Mouse (Mus musculus) forebrain, embryonic 14.5 days (tissue): ENCODE data around the gene Haus7. TPM values are rescaled to one million over a fixed set of nuclear protein-coding genes. Genes with fewer than 3 reads are reported as not detected.
"Not testable (repeated sequence)": the region's sequence is repeated elsewhere in the genome, so short reads cannot be mapped to it uniquely, and the experiment has no call there.

Experiments
- ATAC-seq: fragments of 200-750 bp; cut with Nextera tagmentation; 2 replicates; pipeline ENCODE4 v1.8.0; 2017; ENCODE audit warnings: mild to moderate bottlenecking, moderate library complexity
- DNase-seq: peaks from one replicate; pipeline ENCODE4 v3.0.0-alpha.2; 2015; ENCODE audit warnings: low spot score
- H3K27ac ChIP-seq: fragments of 300-500 bp; sonication (generic); 2 replicates; pipeline ENCODE4 v1.5.1; 2014; ENCODE audit warnings: low read depth, mild to moderate bottlenecking, control low read depth, low read length, moderate library complexity
- H3K27me3 ChIP-seq: fragments of 300-500 bp; sonication (generic); replicated peaks from 2 replicates; pipeline ENCODE4 v1.6.1; 2014; ENCODE audit warnings: low read length, control low read depth, mixed read lengths; ENCODE audit not compliant: control insufficient read depth, insufficient read depth
- H3K36me3 ChIP-seq: fragments of 300-500 bp; sonication (generic); 2 replicates; pipeline ENCODE4 v1.6.1; 2014; ENCODE audit warnings: low read length, control low read depth; ENCODE audit not compliant: control insufficient read depth, insufficient read depth
- H3K4me1 ChIP-seq: fragments of 300-500 bp; sonication (generic); 2 replicates; pipeline ENCODE4 v1.6.1; 2014; ENCODE audit warnings: antibody characterized with exemption, low read length, control low read depth; ENCODE audit not compliant: control insufficient read depth, insufficient read depth
- H3K4me2 ChIP-seq: fragments of 300-500 bp; sonication (generic); 2 replicates; pipeline ENCODE4 v1.6.1; 2014; ENCODE audit warnings: mild to moderate bottlenecking, control low read depth, low read length
- H3K4me3 ChIP-seq: fragments of 300-500 bp; sonication (generic); 2 replicates; pipeline ENCODE4 v1.5.1; 2014; ENCODE audit warnings: low read depth, low read length, control low read depth
- H3K9ac ChIP-seq: fragments of 300-500 bp; sonication (generic); 2 replicates; pipeline ENCODE4 v1.6.1; 2014; ENCODE audit warnings: mild to moderate bottlenecking, low read length, control low read depth, moderate library complexity
- H3K9me3 ChIP-seq: fragments of 300-500 bp; sonication (generic); replicated peaks from 2 replicates; pipeline ENCODE4 v1.6.1; 2016; ENCODE audit warnings: low read length, control low read depth, mixed read lengths; ENCODE audit not compliant: control insufficient read depth
- WGBS: fragments of 180-500 bp; shearing (Covaris S2); extraction: QIAGEN DNeasy Blood & Tissue Kit; methylation state at CpG from one replicate; pipeline ENCODE4 v1.1.7; 2014; 5-methylcytosine and 5-hydroxymethylcytosine counted together
- polyA plus RNA-seq: library from polyadenylated mRNA; unstranded; fragments of >200 nt; fragmentation: Nextera tagmentation; extraction: Ambion mirVana; gene quantifications from 2 replicates; pipeline ENCODE4 v1.2.1, GENCODE M21; 2014

Haus7 gene
- polyA plus RNA-seq = 64.2 TPM in 2 replicates

DNA sequence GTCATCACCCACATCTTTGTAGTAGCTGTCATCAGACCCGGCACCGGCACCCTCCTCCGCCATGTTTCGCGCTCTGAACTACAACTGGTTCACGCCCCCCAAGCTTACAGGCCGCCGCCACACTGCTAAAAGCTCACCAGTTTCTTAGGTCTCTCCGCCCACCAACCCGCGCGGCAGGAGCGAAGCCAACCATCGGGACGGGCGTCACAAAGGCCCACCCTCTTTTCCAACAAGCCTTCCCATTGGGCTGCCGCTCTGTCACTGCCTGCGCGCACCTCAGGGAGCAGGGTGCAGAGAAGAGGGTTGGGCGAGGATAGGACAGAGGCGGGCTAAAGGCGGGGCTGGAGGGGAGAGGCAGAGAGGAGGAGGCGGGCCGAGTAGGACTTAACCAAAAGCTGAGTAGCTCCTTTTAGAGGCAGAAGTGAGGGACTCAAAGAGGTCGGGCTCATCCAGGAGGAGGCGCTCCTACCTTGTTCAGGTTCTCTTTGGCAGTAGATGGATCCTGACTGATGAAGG lies at the start of gene Haus7:
Gene Haus7 (minus strand): TSS at position 168 of the 516 bp plus-strand sequence.
- Histone ChIP-seq H3K36me3 (0 out of 2 replicates have a peak, but pooled peaks cover 3% of the 10 kb centered on the region), H3K27ac (no peak within 1 kb of the TSS), H3K9me3 (no peaks in the 10 kb centered on the region), H3K4me3 (peak within 1 kb of the TSS; percentile 50), H3K9ac (peak within 1 kb of the TSS; percentile 59), H3K4me2 (peak within 1 kb of the TSS; percentile 52), H3K4me1 (no peaks in the 10 kb centered on the region; the same call in 1 of the 2 replicates), H3K27me3 (no peaks in the 10 kb centered on the region)
- ATAC-seq (peak; percentile 100), DNase-seq (peak; percentile 95)
- 26% methylated on average over 26 of the region's 26 CpGs for WGBS

DNA sequence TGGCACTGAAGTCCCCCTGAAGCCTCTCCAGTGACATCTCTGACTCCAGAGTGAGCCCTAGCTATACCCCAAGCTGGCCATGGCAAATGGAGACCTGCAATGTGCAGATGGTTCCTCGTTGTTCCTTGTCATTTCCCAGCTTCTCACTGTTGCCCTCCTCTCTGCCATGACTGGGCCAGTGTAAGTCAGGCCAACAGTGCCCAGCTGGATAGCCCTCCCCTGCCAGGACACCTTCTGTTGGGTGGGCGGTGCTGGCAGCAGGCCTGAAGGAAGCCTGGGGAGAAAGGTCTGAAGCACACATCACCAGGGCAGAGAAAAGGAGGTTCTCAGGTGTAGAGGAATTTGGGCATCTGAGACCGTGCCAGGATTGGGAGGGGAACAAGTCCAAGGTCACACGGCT lies 47.7 kb upstream of the Haus7 start:
- 0 out of 2 replicates have a peak, but pooled peaks cover 12% of the 10 kb centered on the region for H3K27me3 ChIP-seq
- H3K9ac ChIP-seq = no peak overlapping the region
- ATAC-seq = no peak
- no peaks in the 10 kb centered on the region for H3K9me3 ChIP-seq
- DNase-seq = no peak
- H3K4me3 ChIP-seq = no peak overlapping the region
- H3K36me3 ChIP-seq = no peaks in the 10 kb centered on the region
- H3K4me1 ChIP-seq = no peaks in the 10 kb centered on the region
- no peak overlapping the region for H3K27ac ChIP-seq
- no peak overlapping the region for H3K4me2 ChIP-seq
- WGBS = 78% methylated on average over 4 of the region's 4 CpGs

DNA sequence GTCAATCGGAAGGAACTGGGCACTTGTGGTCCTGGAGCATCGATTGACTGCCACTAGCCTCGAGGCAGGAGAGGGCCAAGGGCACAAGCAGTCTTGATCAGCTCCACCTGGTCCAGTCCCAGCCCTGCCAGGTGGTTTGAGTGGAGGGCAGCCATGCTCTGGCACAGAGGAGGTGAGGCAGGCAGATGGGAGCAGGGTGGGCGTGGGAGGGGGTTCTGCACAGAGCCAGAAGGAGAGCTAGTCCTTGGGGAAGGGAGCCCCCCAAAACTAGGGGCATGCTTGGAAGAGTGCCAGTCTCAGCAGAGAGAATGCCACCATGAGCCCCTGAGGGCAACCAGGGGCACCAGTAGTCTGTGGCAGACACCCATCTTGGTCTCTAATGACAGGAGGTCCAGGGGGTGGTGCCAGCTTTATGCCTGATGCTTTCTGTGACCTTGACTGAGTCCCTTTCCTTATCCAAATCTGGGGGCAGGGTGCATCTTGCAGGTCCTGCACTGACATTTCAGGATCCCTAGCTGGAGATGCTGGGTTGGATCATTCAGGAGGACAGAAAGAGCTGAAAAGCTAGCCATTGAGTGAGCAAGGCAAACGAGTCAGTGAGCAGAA lies 46.4 kb upstream of the Haus7 start:
- no peak overlapping the region for H3K4me2 ChIP-seq
- no peak overlapping the region for H3K27ac ChIP-seq
- ATAC-seq = no peak
- H3K9ac ChIP-seq = no peak overlapping the region
- H3K4me1 ChIP-seq = no peaks in the 10 kb centered on the region
- no peaks in the 10 kb centered on the region for H3K36me3 ChIP-seq
- no peaks in the 10 kb centered on the region for H3K9me3 ChIP-seq
- no peak for DNase-seq
- 0 out of 2 replicates have a peak, but pooled peaks cover 14% of the 10 kb centered on the region for H3K27me3 ChIP-seq
- H3K4me3 ChIP-seq = no peak overlapping the region
- WGBS = 69% methylated on average over 5 of the region's 5 CpGs

DNA sequence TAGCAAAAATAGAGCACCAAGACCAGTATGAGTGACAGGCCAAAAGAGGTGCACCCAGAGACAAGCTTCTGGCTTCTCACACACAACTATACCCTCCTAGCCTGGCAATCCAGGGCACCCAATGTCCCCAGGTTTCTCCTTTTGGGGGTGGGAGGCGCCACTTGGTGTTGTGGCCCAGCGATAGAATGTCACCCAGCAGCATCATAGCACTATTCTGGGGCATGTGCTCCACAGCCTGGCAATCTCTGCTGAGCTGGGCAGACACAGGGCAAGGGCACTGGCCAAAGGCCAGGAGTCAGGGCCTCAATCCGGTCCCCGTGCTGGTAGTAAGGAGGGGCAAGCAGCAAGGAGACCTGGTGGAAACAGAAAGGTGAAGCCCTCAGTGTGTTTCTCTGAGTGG lies 37.9 kb upstream of the Haus7 start:
- ATAC-seq (no peak), DNase-seq (no peak)
- H3K4me1 ChIP-seq = no peaks in the 10 kb centered on the region
- H3K9me3 ChIP-seq = no peaks in the 10 kb centered on the region
- 81% methylated on average over 4 of the region's 4 CpGs for WGBS
- H3K9ac ChIP-seq = no peak overlapping the region
- no peak overlapping the region for H3K4me3 ChIP-seq
- H3K27ac ChIP-seq = no peak overlapping the region
- H3K27me3 ChIP-seq = 0 out of 2 replicates have a peak, but pooled peaks cover 3% of the 10 kb centered on the region
- no peaks in the 10 kb centered on the region for H3K36me3 ChIP-seq
- no peak overlapping the region for H3K4me2 ChIP-seq

DNA sequence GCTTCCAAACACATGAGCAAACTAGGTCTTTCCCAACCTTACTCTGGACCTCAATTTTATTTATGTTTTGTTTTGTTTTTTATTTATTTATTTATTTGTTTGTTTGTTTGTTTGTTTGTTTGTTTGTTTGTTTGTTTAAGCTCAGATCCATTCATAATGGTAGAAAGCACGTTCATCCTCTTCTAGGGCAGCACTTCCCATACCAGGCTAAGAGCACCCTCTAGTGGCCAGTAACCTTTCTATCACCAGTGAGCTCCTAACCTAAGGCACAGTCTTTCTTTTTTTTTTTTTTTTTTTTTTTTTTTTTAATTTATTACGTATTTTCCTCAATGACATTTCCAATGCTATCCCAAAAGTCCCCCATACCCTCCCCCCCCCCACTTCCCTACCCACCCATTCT lies 34.7 kb upstream of the Haus7 start:
- not testable (repeated sequence) for H3K4me3 ChIP-seq, H3K27me3 ChIP-seq, H3K4me2 ChIP-seq, H3K27ac ChIP-seq, H3K36me3 ChIP-seq, H3K9ac ChIP-seq, H3K9me3 ChIP-seq, H3K4me1 ChIP-seq
- DNase-seq (peak; percentile 84), ATAC-seq (peak; percentile 81)
- WGBS = 29% methylated on average over 2 of the region's 2 CpGs

DNA sequence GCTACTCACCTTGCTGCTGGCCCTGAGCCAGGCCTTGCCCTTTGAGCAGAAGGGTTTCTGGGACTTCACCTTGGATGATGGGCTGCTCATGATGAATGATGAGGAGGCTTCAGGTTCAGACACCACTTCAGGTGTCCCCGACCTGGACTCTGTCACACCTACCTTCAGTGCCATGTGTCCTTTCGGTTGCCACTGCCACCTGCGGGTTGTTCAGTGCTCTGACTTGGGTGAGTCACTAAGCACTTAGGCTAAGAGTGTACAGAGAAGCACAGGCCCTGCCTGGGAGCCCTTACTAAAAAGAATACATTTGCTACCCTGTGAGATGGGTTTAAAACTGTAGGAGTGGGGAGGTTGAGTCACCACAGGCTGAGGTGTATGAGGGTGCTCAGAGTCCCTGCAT lies 32.0 kb upstream of the Haus7 start:
- ATAC-seq = no peak
- no peak overlapping the region for H3K4me3 ChIP-seq
- WGBS = 85% methylated on average over 3 of the region's 3 CpGs
- H3K4me1 ChIP-seq = no peaks in the 10 kb centered on the region
- H3K27ac ChIP-seq = no peak overlapping the region
- no peaks in the 10 kb centered on the region for H3K27me3 ChIP-seq
- no peak for DNase-seq
- H3K4me2 ChIP-seq = no peak overlapping the region
- no peaks in the 10 kb centered on the region for H3K9me3 ChIP-seq
- no peak overlapping the region for H3K9ac ChIP-seq
- H3K36me3 ChIP-seq = no peaks in the 10 kb centered on the region

DNA sequence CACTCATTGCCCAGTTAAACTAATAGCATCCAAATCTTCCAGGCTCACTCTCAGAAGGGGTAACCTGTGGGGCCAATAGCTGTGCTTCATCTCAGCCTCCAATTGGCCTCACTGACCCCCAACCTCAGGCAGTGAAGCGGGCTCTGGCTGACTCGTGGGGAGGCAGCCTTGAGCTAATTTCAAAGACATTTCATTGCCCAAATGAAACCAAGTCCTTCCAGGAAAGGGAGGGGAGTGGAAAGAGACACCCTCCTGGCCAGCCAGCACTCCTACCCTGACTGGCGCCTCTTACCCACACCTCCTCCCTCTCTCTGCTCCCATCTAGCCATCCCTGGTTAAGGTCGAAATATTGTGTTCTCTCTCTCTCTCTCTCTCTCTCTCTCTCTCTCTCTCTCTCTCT lies 31.3 kb upstream of the Haus7 start:
- H3K9me3 ChIP-seq = no peaks in the 10 kb centered on the region
- no peak for ATAC-seq
- no peaks in the 10 kb centered on the region for H3K36me3 ChIP-seq
- no peak overlapping the region for H3K27ac ChIP-seq
- no peak overlapping the region for H3K9ac ChIP-seq
- no peaks in the 10 kb centered on the region for H3K4me1 ChIP-seq
- no peak for DNase-seq
- no peaks in the 10 kb centered on the region for H3K27me3 ChIP-seq
- no peak overlapping the region for H3K4me2 ChIP-seq
- WGBS = 73% methylated on average over 4 of the region's 4 CpGs
- no peak overlapping the region for H3K4me3 ChIP-seq

DNA sequence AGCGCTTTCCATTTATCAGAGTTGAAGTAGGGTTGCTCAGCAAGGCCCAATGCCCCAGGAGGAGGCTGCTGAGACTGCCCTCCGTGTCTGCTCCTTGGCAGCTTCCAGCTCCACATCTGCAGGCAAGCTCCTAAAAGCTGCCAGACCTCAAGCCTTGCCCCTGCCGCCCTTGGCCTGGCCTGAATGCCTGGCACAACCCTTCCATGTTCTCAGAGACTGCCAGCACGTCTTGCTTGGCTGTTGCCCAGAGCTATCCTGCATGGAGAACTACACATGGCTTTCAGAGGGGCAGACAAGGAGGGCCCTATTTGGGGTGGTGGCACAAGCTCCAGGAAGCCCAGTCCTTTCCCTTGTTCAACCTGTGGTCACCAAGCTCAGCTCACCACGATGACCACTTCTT lies 28.1 kb upstream of the Haus7 start:
- DNase-seq = no peak

DNA sequence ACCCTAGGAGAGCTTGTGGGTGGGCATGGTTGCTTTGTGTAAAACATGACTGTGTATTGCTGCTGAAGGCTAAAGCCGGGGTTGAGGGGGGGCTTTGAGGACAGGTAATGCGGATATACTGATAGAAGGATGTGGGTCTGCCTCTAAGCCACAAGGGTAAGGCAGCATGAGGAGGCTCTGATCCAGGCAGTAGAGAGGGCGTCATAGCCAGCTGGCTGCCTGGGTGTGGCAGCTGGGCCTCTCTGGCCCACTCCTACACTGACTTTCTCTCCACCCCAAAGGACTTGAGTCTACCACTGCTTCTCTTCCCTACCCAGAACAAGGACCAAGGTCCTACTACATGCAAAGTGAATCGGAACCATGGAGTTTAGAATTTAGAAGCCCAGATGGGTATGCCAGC lies 26.0 kb upstream of the Haus7 start:
- Histone ChIP-seq H3K27me3 (no peaks in the 10 kb centered on the region), H3K4me3 (no peak overlapping the region), H3K4me2 (no peak overlapping the region), H3K27ac (no peak overlapping the region), H3K9ac (no peak overlapping the region), H3K9me3 (no peaks in the 10 kb centered on the region), H3K36me3 (no peaks in the 10 kb centered on the region), H3K4me1 (no peaks in the 10 kb centered on the region)
- ATAC-seq = no peak
- no peak for DNase-seq
- WGBS = 86% methylated on average over 4 of the region's 4 CpGs

More for the DNA sequence above, 28.1 kb upstream of the Haus7 start:
- no peak overlapping the region for H3K27ac ChIP-seq
- 67% methylated on average over 5 of the region's 5 CpGs for WGBS
- H3K27me3 ChIP-seq = no peaks in the 10 kb centered on the region
- no peak overlapping the region for H3K9ac ChIP-seq
- H3K4me2 ChIP-seq = no peak overlapping the region
- no peaks in the 10 kb centered on the region for H3K9me3 ChIP-seq
- ATAC-seq = no peak
- no peaks in the 10 kb centered on the region for H3K36me3 ChIP-seq
- H3K4me1 ChIP-seq = no peaks in the 10 kb centered on the region
- H3K4me3 ChIP-seq = no peak overlapping the region
